Mouse (Mus musculus): ENCODE measurements around the gene Rpap3. TPM values are rescaled to one million over a fixed set of nuclear protein-coding genes. Genes with fewer than 3 reads are reported as not detected.

The Rpap3 gene
- polyA plus RNA-seq, 1 experiment = 11.7 TPM

DNA sequence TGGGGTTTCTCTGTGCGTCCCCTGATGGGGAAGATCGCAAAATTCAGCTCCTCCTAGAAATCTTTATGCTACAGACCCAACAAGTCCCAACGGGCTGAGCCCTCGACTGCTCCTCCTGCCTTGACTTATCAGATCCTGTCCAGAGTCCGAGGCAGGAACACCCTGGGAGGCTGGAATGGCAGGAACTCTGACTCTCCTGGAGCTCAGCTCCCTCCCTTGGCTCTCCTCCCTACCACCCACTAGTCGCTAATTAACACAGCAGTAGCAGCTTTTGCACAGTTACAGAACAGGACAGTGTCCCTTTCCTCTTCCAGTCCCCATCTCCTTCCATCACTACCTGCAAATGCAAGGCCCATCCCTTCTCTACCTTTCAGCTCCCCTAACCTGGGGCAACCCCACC lies 24.7 kb upstream of the Rpap3 start:
- Histone ChIP-seq H3K36me3 (ENCODE audit: control insufficient read depth, insufficient read depth) (no peaks in the 10 kb centered on the region), H3K4me3 (no peak overlapping the region), H3ac (ENCODE audit: control insufficient read depth, insufficient read length) (no peak overlapping the region), H3K27me3 (ENCODE audit: control insufficient read depth, insufficient read depth, insufficient read length) (peaks cover 5% of the 10 kb centered on the region), H3K4me2 (ENCODE audit: low read depth) (no peak overlapping the region), H3K79me2 (ENCODE audit: control insufficient read depth, insufficient read depth) (no peaks in the 10 kb centered on the region)
- TF ChIP-seq USF1 (IDR thresholded peaks at IDR 0.05; ENCODE audit: low read depth) (no peak), TCF12 (IDR thresholded peaks at IDR 0.05; ENCODE audit: insufficient read depth, poor library complexity, severe bottlenecking) (no peak), POLR2A (IDR thresholded peaks at IDR 0.05; ENCODE audit: insufficient read length, low read depth) (no peak), REST (IDR thresholded peaks at IDR 0.05; ENCODE audit: insufficient read depth, insufficient read length) (no peak), TCF3 (IDR thresholded peaks at IDR 0.05; ENCODE audit: insufficient read length, low read depth) (no peak), MYOG (IDR thresholded peaks at IDR 0.05; ENCODE audit: control insufficient read depth in 1 of 3, insufficient read depth in 1 of 3, insufficient read length in 2 of 3, low read depth in 2 of 3) (no peak), POLR2AphosphoS2 (IDR thresholded peaks at IDR 0.05; ENCODE audit: insufficient read length, low read depth) (no peak), MAX (IDR thresholded peaks at IDR 0.05; ENCODE audit: low read depth) (no peak), SRF (IDR thresholded peaks at IDR 0.05; ENCODE audit: control insufficient read depth, insufficient read length, low read depth) (no peak), E2F4 (IDR thresholded peaks at IDR 0.05; ENCODE audit: insufficient read depth) (no peak), CEBPB (IDR thresholded peaks at IDR 0.05; ENCODE audit: insufficient read depth, poor library complexity, severe bottlenecking) (no peak), MYOD1 (IDR thresholded peaks at IDR 0.05; ENCODE audit: control insufficient read depth in 1 of 3, insufficient read length in 2 of 3, low read depth in 2 of 3) (no peak)

DNA sequence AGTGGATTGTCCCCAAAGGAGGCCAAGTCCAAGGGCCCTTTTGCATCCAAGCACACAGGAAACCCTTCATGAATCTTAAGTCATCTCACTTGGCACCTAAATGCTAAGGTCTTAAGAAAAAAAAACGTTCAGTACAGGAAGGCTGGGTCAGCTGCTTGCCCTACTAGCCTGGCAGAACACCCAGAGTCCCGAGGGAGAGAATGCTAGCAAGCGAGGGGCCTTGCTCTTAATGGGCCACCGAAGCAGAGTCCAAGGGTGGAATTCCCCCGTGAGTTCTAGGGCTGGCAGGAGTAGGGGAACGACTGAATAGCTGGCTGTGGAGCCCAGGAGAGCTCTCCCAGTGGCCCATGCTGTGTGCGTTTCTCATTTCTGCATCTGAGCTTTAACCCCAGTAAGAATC lies 23.2 kb upstream of the Rpap3 start:
- H3K4me2 ChIP-seq (ENCODE audit: low read depth) = no peak overlapping the region
- peaks cover 18% of the 10 kb centered on the region for H3K27me3 ChIP-seq (ENCODE audit: control insufficient read depth, insufficient read depth, insufficient read length)
- H3K4me3 ChIP-seq = no peak overlapping the region
- TF ChIP-seq E2F4 (IDR thresholded peaks at IDR 0.05; ENCODE audit: insufficient read depth) (no peak), USF1 (IDR thresholded peaks at IDR 0.05; ENCODE audit: low read depth) (no peak), POLR2A (IDR thresholded peaks at IDR 0.05; ENCODE audit: insufficient read length, low read depth) (no peak), REST (IDR thresholded peaks at IDR 0.05; ENCODE audit: insufficient read depth, insufficient read length) (no peak), TCF12 (IDR thresholded peaks at IDR 0.05; ENCODE audit: insufficient read depth, poor library complexity, severe bottlenecking) (no peak), MYOD1 (IDR thresholded peaks at IDR 0.05; ENCODE audit: control insufficient read depth in 1 of 3, insufficient read length in 2 of 3, low read depth in 2 of 3) (no peak)
- no peak overlapping the region for H3ac ChIP-seq (ENCODE audit: control insufficient read depth, insufficient read length)
- H3K36me3 ChIP-seq (ENCODE audit: control insufficient read depth, insufficient read depth) = no peaks in the 10 kb centered on the region
- no peaks in the 10 kb centered on the region for H3K79me2 ChIP-seq (ENCODE audit: control insufficient read depth, insufficient read depth)

DNA sequence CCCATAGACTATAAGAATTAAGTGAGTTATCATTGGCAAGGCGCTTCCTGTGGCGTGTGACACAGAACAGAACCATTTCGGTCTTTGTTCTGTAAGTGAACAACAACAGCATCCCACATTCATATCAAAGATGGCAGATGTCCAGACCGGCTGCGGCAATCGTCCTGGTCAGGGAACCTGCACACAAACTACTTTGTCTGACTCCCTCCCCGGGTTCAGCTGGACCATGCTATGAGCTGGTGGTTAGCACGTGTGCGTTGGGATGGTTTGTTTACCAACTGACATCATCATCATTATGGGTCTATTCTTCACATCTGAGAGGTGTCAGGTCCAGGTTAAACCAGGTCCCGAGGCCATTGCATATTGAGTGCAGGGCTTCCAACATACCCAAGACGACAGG lies 22.8 kb upstream of the Rpap3 start:
- no peak overlapping the region for H3K4me3 ChIP-seq
- H3K4me2 ChIP-seq (ENCODE audit: low read depth) = no peak overlapping the region
- no peak for TF ChIP-seq REST (IDR thresholded peaks at IDR 0.05; ENCODE audit: insufficient read depth, insufficient read length)
- no peak for TF ChIP-seq CEBPB (IDR thresholded peaks at IDR 0.05; ENCODE audit: insufficient read depth, poor library complexity, severe bottlenecking)
- TF ChIP-seq POLR2A (IDR thresholded peaks at IDR 0.05; ENCODE audit: insufficient read length, low read depth) = no peak
- TF ChIP-seq MYOG (IDR thresholded peaks at IDR 0.05; ENCODE audit: control insufficient read depth in 1 of 3, insufficient read depth in 1 of 3, insufficient read length in 2 of 3, low read depth in 2 of 3) = no peak
- no peak for TF ChIP-seq TCF3 (IDR thresholded peaks at IDR 0.05; ENCODE audit: insufficient read length, low read depth)
- TF ChIP-seq POLR2AphosphoS2 (IDR thresholded peaks at IDR 0.05; ENCODE audit: insufficient read length, low read depth) = no peak
- TF ChIP-seq E2F4 (IDR thresholded peaks at IDR 0.05; ENCODE audit: insufficient read depth) = no peak
- no peaks in the 10 kb centered on the region for H3K79me2 ChIP-seq (ENCODE audit: control insufficient read depth, insufficient read depth)
- H3K27me3 ChIP-seq (ENCODE audit: control insufficient read depth, insufficient read depth, insufficient read length) = peaks cover 18% of the 10 kb centered on the region
- H3K36me3 ChIP-seq (ENCODE audit: control insufficient read depth, insufficient read depth) = no peaks in the 10 kb centered on the region
- no peak overlapping the region for H3ac ChIP-seq (ENCODE audit: control insufficient read depth, insufficient read length)

DNA sequence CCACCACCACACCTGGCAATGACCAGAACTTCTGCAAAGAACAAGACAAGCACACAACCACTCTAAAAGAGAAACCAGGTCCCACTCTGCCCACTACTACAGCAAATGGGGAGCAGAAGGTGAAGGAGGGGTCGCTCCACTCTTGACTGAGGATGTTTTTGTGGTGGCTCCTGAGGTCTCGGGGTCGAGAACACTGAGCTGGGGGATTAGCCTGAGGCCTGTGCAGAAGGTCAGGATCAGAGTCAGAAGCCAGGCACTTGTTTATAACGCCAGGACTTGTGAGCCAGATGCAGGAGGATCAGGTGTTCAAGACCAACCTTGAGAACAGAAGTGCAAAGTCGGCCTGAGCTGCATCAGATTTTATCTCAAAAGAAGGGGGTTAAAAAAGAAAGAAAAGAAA lies 21.9 kb upstream of the Rpap3 start:
- Histone ChIP-seq H3K4me3 (no peak overlapping the region), H3K4me2 (ENCODE audit: low read depth) (peak overlapping the region; percentile 55), H3K27me3 (ENCODE audit: control insufficient read depth, insufficient read depth, insufficient read length) (peaks cover 18% of the 10 kb centered on the region), H3ac (ENCODE audit: control insufficient read depth, insufficient read length) (no peak overlapping the region), H3K36me3 (ENCODE audit: control insufficient read depth, insufficient read depth) (no peaks in the 10 kb centered on the region), H3K79me2 (ENCODE audit: control insufficient read depth, insufficient read depth) (no peaks in the 10 kb centered on the region)
- TF ChIP-seq SRF (IDR thresholded peaks at IDR 0.05; ENCODE audit: control insufficient read depth, insufficient read length, low read depth) = no peak
- TF ChIP-seq POLR2AphosphoS2 (IDR thresholded peaks at IDR 0.05; ENCODE audit: insufficient read length, low read depth) = no peak

DNA sequence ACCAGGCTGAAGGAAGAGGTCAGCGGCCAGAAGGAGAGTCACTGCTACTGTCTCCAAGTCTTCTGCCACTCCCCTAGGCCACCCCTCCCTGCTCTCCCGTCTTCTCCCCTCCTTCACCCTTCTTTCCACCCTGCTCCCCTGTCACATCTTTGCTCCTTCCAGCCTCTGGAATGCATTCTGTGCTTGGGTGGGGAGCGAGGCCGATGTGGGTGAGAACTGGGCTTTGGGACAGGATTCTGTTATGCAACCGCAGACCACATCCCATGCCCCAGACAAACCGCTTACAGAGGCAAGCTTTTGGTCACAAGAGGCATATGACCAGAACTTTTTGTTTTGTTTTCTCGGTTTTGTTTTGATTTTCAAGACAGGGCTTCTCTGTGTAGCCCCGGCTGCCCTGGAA lies 21.4 kb upstream of the Rpap3 start:
- peak overlapping the region; percentile 55 for H3K4me2 ChIP-seq (ENCODE audit: low read depth)
- TF ChIP-seq USF1 (IDR thresholded peaks at IDR 0.05; ENCODE audit: low read depth) (peak; percentile 52), POLR2AphosphoS2 (IDR thresholded peaks at IDR 0.05; ENCODE audit: insufficient read length, low read depth) (no peak), CEBPB (IDR thresholded peaks at IDR 0.05; ENCODE audit: insufficient read depth, poor library complexity, severe bottlenecking) (peak; percentile 74), MYOG (IDR thresholded peaks at IDR 0.05; ENCODE audit: control insufficient read depth in 1 of 3, insufficient read depth in 1 of 3, insufficient read length in 2 of 3, low read depth in 2 of 3) (peak in 1 of 3 experiments; percentile 7), TCF12 (IDR thresholded peaks at IDR 0.05; ENCODE audit: insufficient read depth, poor library complexity, severe bottlenecking) (no peak)
- H3K4me3 ChIP-seq = no peak overlapping the region
- H3ac ChIP-seq (ENCODE audit: control insufficient read depth, insufficient read length) = no peak overlapping the region
- H3K36me3 ChIP-seq (ENCODE audit: control insufficient read depth, insufficient read depth) = no peaks in the 10 kb centered on the region
- H3K27me3 ChIP-seq (ENCODE audit: control insufficient read depth, insufficient read depth, insufficient read length) = peaks cover 18% of the 10 kb centered on the region
- H3K79me2 ChIP-seq (ENCODE audit: control insufficient read depth, insufficient read depth) = no peaks in the 10 kb centered on the region

Data from myocyte (in vitro differentiated cells).